Mouse (Mus musculus) myocyte (in vitro differentiated cells): Measurements from ENCODE around the gene Cacng2. TPM values are rescaled to one million over a fixed set of nuclear protein-coding genes. Genes with fewer than 3 reads are reported as not detected.
A peak's percentile ranks its signal among the peaks of the same experiment; 100 is the strongest.

ENCODE experiments used
- H3K27me3 ChIP-seq: one replicate; pipeline ENCODE4 v1.6.1; 2011; ENCODE audit not compliant: control insufficient read depth, insufficient read depth, insufficient read length
- H3K36me3 ChIP-seq: one replicate; pipeline ENCODE4 v1.6.1; 2011; ENCODE audit not compliant: control insufficient read depth, insufficient read depth
- H3K4me2 ChIP-seq: one replicate; pipeline ENCODE4 v1.6.1; 2011; ENCODE audit warnings: low read depth, control low read depth
- H3K4me3 ChIP-seq: one replicate; pipeline ENCODE4 v1.5.1; 2011; ENCODE audit warnings: mild to moderate bottlenecking, control low read depth, moderate library complexity
- H3K79me2 ChIP-seq: one replicate; pipeline ENCODE4 v1.6.1; 2011; ENCODE audit not compliant: control insufficient read depth, insufficient read depth
- H3ac ChIP-seq: one replicate; pipeline ENCODE4 v1.6.1; 2011; ENCODE audit not compliant: control insufficient read depth, insufficient read length
- CEBPB ChIP-seq: IDR thresholded peaks from 2 replicates; pipeline ENCODE4 v1.6.1; 2011; ENCODE audit warnings: mild to moderate bottlenecking, moderate library complexity; ENCODE audit not compliant: poor library complexity, insufficient read depth, severe bottlenecking
- E2F4 ChIP-seq: IDR thresholded peaks from one replicate; pipeline ENCODE4 v1.6.1; 2011; ENCODE audit warnings: mild to moderate bottlenecking, control low read depth, moderate library complexity; ENCODE audit not compliant: insufficient read depth
- MAX ChIP-seq: IDR thresholded peaks from one replicate; pipeline ENCODE4 v1.6.1; 2011; ENCODE audit warnings: low read depth, mild to moderate bottlenecking, control low read depth
- MYOD1 ChIP-seq, 3 experiments: IDR thresholded peaks; one replicate each; pipeline ENCODE4 v1.6.1; 2011; ENCODE audit warnings: control low read depth in 2 of 3, low read depth in 2 of 3, mild to moderate bottlenecking in 2 of 3, moderate library complexity in 1 of 3; ENCODE audit not compliant: insufficient read length in 2 of 3, control insufficient read depth in 1 of 3
- MYOG ChIP-seq, 3 experiments: IDR thresholded peaks; one replicate each; pipeline ENCODE4 v1.6.1; 2011; ENCODE audit warnings: control low read depth in 2 of 3, low read depth in 2 of 3, mild to moderate bottlenecking in 2 of 3; ENCODE audit not compliant: insufficient read length in 2 of 3, control insufficient read depth in 1 of 3, insufficient read depth in 1 of 3
- POLR2A ChIP-seq: IDR thresholded peaks from one replicate; pipeline ENCODE4 v1.6.1; 2011; ENCODE audit warnings: low read depth, mild to moderate bottlenecking, control low read depth, moderate library complexity; ENCODE audit not compliant: insufficient read length
- POLR2AphosphoS2 ChIP-seq: IDR thresholded peaks from one replicate; pipeline ENCODE4 v1.6.1; 2011; ENCODE audit warnings: low read depth, control low read depth; ENCODE audit not compliant: insufficient read length
- REST ChIP-seq: IDR thresholded peaks from one replicate; pipeline ENCODE4 v1.6.1; 2011; ENCODE audit warnings: mild to moderate bottlenecking, control low read depth, moderate library complexity; ENCODE audit not compliant: insufficient read depth, insufficient read length
- SRF ChIP-seq: IDR thresholded peaks from one replicate; pipeline ENCODE4 v1.6.1; 2011; ENCODE audit warnings: low read depth; ENCODE audit not compliant: control insufficient read depth, insufficient read length
- TCF12 ChIP-seq: IDR thresholded peaks from one replicate; pipeline ENCODE4 v1.6.1; 2011; ENCODE audit warnings: mild to moderate bottlenecking, control low read depth; ENCODE audit not compliant: poor library complexity, insufficient read depth, severe bottlenecking
- TCF3 ChIP-seq: IDR thresholded peaks from one replicate; pipeline ENCODE4 v1.6.1; 2011; ENCODE audit warnings: low read depth, control low read depth; ENCODE audit not compliant: insufficient read length
- USF1 ChIP-seq: IDR thresholded peaks from one replicate; pipeline ENCODE4 v1.6.1; 2011; ENCODE audit warnings: low read depth, mild to moderate bottlenecking, control low read depth, moderate library complexity
- polyA plus RNA-seq: library from polyadenylated mRNA; unstranded; fragments of >200 nt; fragmentation: generic; extraction: Trizol; gene quantifications from one replicate; pipeline ENCODE4 v1.2.1, GENCODE M21; 2012; ENCODE audit warnings: missing spikeins

Cacng2 gene
- polyA plus RNA-seq: 0.04 TPM

DNA sequence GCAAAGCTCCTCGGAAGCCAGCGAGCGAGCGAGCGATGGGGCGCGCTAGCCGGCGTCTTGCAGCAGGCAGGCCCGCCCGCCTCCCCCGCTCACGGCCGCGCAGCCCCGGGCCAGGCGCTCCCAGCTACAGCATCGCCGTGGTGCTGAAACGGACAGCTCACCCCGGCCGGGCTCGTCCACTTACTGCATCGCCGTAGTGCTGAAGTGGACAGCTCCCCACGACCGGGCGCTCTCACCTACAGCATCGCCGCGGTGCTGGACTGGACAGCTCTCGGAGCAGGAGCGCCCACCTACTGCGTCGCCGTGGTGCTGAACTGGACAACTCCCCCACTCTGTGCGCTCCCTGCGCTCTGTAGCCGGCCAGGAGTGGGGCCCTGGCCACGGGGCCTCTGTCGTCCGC is at the start of gene Cacng2:
Gene Cacng2 (minus strand): TSS at position 325 of the 400 bp plus-strand sequence.
- Histone ChIP-seq H3K4me2 (no peak within 1 kb of the TSS), H3ac (no peak within 1 kb of the TSS), H3K36me3 (no peaks in the 10 kb centered on the region), H3K79me2 (no peaks in the 10 kb centered on the region), H3K27me3 (peaks cover 14% of the 10 kb centered on the region), H3K4me3 (no peak within 1 kb of the TSS)
- peak; percentile 37 for TF ChIP-seq MAX
- TF ChIP-seq POLR2A: no peak
- peak; percentile 28 for TF ChIP-seq TCF3
- TF ChIP-seq REST: peak; percentile 79
- TF ChIP-seq POLR2AphosphoS2: no peak
- no peak for TF ChIP-seq SRF
- no peak for TF ChIP-seq MYOD1 (IDR thresholded peaks at IDR 0.05; ENCODE audit: control insufficient read depth in 1 of 3, insufficient read length in 2 of 3, low read depth in 2 of 3)
- TF ChIP-seq MYOG (IDR thresholded peaks at IDR 0.05; ENCODE audit: control insufficient read depth in 1 of 3, insufficient read depth in 1 of 3, insufficient read length in 2 of 3, low read depth in 2 of 3): peak in 2 of 3 experiments; percentile 43 to 57

DNA sequence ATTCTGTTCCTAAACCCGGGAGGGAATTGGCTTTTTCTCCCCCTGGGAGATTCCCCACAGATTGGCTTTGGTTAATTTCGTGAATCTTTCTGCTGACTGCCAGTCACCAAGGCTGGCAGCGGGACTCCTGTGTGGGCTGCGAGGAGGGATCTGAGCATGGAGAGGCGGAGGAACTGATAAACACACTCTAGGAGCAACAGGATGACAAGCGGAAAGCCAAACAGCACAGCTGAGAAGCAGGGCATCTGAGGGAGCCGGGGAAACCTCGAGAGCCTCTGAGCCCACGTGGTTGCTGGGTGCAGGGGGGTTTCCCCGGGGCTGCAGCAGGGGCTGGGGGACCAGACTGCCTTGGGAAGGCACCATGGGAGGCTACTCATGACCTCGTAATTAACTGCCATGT is 49.7 kb upstream of the Cacng2 start:
- no peak overlapping the region for H3K4me3 ChIP-seq
- H3K79me2 ChIP-seq: no peaks in the 10 kb centered on the region
- no peak overlapping the region for H3ac ChIP-seq
- H3K36me3 ChIP-seq: no peaks in the 10 kb centered on the region
- TF ChIP-seq TCF3 (no peak), POLR2A (no peak), MYOG (IDR thresholded peaks at IDR 0.05; ENCODE audit: control insufficient read depth in 1 of 3, insufficient read depth in 1 of 3, insufficient read length in 2 of 3, low read depth in 2 of 3) (no peak), REST (no peak), MAX (no peak), POLR2AphosphoS2 (no peak), SRF (no peak), CEBPB (no peak), MYOD1 (IDR thresholded peaks at IDR 0.05; ENCODE audit: control insufficient read depth in 1 of 3, insufficient read length in 2 of 3, low read depth in 2 of 3) (no peak), E2F4 (no peak), USF1 (no peak), TCF12 (no peak)
- no peaks in the 10 kb centered on the region for H3K27me3 ChIP-seq
- no peak overlapping the region for H3K4me2 ChIP-seq

DNA sequence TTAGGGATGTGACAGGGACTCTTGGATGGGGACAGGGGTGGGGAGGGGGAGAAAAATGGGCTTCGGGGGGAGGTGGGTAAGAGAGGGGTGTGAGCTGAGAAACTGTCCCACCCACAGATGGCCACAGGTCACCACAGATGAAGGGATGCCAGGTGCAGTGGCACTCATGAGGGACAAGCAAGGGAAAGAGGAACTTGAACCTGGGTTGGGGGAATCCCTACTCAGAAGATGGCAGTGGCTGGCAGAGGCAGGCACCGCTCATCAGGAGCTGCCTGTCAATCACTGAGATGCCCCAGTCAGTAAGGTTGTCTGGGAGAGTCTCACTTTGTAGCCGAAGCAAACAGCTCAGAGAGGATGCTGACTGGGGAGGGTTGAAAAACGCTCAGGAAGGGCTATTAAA is 45.5 kb upstream of the Cacng2 start:
- Histone ChIP-seq H3K79me2 (no peaks in the 10 kb centered on the region), H3K4me3 (no peak overlapping the region), H3K36me3 (no peaks in the 10 kb centered on the region), H3ac (no peak overlapping the region), H3K27me3 (no peaks in the 10 kb centered on the region), H3K4me2 (no peak overlapping the region)
- TF ChIP-seq SRF (no peak), TCF3 (no peak)

DNA sequence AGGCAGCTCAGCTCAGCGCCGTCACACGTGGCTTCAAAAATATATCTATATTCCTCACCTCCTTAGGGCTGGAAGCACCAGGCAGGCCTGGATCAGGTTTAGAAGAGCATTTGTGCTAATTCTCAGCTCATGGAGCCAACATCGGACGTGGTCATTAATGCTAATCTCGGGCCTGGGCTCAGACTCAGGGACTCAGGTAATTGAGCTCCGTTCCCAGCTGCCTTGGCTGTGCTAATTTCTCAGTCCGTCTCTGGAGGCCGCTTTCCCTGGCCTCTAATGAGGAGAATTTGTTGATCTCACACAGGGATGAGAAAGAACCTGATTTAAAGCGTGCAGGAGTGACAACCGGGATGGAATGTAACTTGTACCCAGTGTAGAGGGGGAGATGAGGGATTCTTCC is 44.6 kb upstream of the Cacng2 start:
- Histone ChIP-seq H3K36me3 (no peaks in the 10 kb centered on the region), H3K79me2 (no peaks in the 10 kb centered on the region), H3K27me3 (no peaks in the 10 kb centered on the region), H3K4me2 (no peak overlapping the region), H3ac (no peak overlapping the region), H3K4me3 (no peak overlapping the region)
- TF ChIP-seq SRF (no peak), MYOG (IDR thresholded peaks at IDR 0.05; ENCODE audit: control insufficient read depth in 1 of 3, insufficient read depth in 1 of 3, insufficient read length in 2 of 3, low read depth in 2 of 3) (no peak)

DNA sequence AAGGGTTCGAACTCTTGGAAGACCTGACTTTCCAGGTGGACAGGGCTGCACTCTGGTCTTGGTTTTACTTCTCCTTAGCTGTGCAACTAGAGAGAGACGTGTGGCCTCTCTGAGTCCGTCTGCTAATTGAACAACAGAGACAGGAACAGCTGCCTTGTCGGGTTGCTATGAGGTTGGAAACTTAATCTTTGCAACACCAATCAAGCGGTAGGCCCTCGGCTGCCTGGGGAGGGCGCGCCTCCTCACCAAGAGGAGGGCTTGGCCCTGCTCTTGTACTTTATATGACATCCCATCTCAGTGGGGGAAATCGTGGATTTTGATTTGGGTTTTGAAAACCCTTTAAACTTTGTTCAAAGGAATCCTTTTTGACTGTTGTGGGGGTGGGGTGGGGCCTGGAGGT is 42.1 kb upstream of the Cacng2 start:
- no peak overlapping the region for H3ac ChIP-seq
- TF ChIP-seq MYOD1 (IDR thresholded peaks at IDR 0.05; ENCODE audit: control insufficient read depth in 1 of 3, insufficient read length in 2 of 3, low read depth in 2 of 3) (peak in 2 of 3 experiments; percentile 33 to 42), CEBPB (no peak), MYOG (IDR thresholded peaks at IDR 0.05; ENCODE audit: control insufficient read depth in 1 of 3, insufficient read depth in 1 of 3, insufficient read length in 2 of 3, low read depth in 2 of 3) (peak in 1 of 3 experiments; percentile 11)
- no peaks in the 10 kb centered on the region for H3K36me3 ChIP-seq
- peaks cover 19% of the 10 kb centered on the region for H3K27me3 ChIP-seq
- H3K79me2 ChIP-seq: no peaks in the 10 kb centered on the region
- no peak overlapping the region for H3K4me2 ChIP-seq
- no peak overlapping the region for H3K4me3 ChIP-seq

DNA sequence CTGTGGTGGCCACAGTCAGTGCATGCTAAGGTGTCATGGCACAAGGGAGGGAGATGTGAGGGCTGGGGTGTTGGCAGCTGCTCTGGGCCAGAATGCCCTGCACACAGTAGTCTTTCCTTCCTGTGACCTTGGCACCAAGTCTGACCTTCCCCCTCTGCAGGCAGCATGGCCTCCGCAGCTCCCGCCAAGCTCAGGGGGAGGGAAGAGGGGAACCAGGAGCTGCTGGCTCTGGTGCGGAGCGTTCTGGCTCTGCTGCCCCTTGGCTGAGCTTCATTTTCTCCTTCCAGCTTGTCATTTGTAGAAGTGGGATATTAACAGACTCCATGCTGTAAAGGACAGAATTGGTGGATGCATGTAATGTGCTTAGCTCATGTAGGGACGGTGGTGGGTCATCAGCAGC is 38.5 kb upstream of the Cacng2 start:
- H3K4me2 ChIP-seq: no peak overlapping the region
- TF ChIP-seq POLR2A: no peak
- no peak for TF ChIP-seq MYOD1 (IDR thresholded peaks at IDR 0.05; ENCODE audit: control insufficient read depth in 1 of 3, insufficient read length in 2 of 3, low read depth in 2 of 3)
- no peak for TF ChIP-seq TCF3
- TF ChIP-seq USF1: no peak
- no peak for TF ChIP-seq REST
- no peak for TF ChIP-seq TCF12
- no peak for TF ChIP-seq MAX
- no peak overlapping the region for H3ac ChIP-seq
- H3K4me3 ChIP-seq: no peak overlapping the region
- peaks cover 36% of the 10 kb centered on the region for H3K27me3 ChIP-seq
- H3K36me3 ChIP-seq: no peaks in the 10 kb centered on the region
- H3K79me2 ChIP-seq: no peaks in the 10 kb centered on the region
